Mouse (Mus musculus) Patski (cell line): ENCODE measurements around the gene Vps41. TPM values are rescaled to one million over a fixed set of nuclear protein-coding genes. Genes with fewer than 3 reads are reported as not detected.

Source experiments
- ATAC-seq: fragments of 100-300 bp; one replicate; pipeline ENCODE4 v1.8.0; 2021
- CTCF ChIA-PET: fragments of 350-600 bp; sonication (Branson Sonifier 250); formaldehyde crosslinking; loops from one replicate; lab custom pipeline; 2022; ENCODE audit warnings: inconsistent platforms; lab: Charles Lee
- POLR2A ChIA-PET: fragments of 350-600 bp; sonication (Branson Sonifier 250); formaldehyde crosslinking; loops from one replicate; lab custom pipeline; 2022; ENCODE audit warnings: antibody characterized with exemption, inconsistent platforms; lab: Charles Lee
- DNase-seq: peaks from one replicate; pipeline ENCODE4 v3.0.0-alpha.2; 2011; ENCODE audit warnings: low read depth, low spot score
- H3K27me3 ChIP-seq: fragments of 371-371 bp; one replicate; pipeline ENCODE4 v1.5.1; 2021
- CTCF ChIP-seq: fragments of 100-300 bp; IDR thresholded peaks from one replicate; pipeline ENCODE4 v1.5.1; 2021
- in situ Hi-C: fragments of 300-500 bp; cut with MboI; formaldehyde crosslinking; loops from 3 replicates; pipeline ENCODE4 v1.11.1; 2018; ENCODE audit warnings: low pct_unique_long_range_greater_than_20kb, mixed read lengths
- polyA plus RNA-seq: library from polyadenylated mRNA; unstranded; gene quantifications from one replicate; pipeline ENCODE4 v1.2.3, GENCODE M21; 2021

The Vps41 gene
- polyA plus RNA-seq = 72.5 TPM

GRCm38 (mm10) chr13:18717185-18717584 lies at the start of gene Vps41:
TSS of gene Vps41 (plus strand) at chr13:18717286.
- in situ Hi-C loops = no loop called here
- no peak for TF ChIP-seq CTCF
- POLR2A ChIA-PET = no interaction called here
- H3K27me3 ChIP-seq = peaks cover 18% of the 10 kb centered on the region
- ATAC-seq (peak; percentile 100), DNase-seq (no peak)
- CTCF ChIA-PET = interaction anchor here (0.6 to 1.0 kb wide), 2 partner anchors 19 to 162 kb away, joined by 3 read pairs; no protein-coding TSS in a partner anchor

GRCm38 (mm10) chr13:18698518-18699065 lies 18.5 kb upstream of the Vps41 start:
- in situ Hi-C loops = no loop called here
- peak; percentile 84 for TF ChIP-seq CTCF
- ATAC-seq = no peak
- ChIA-PET POLR2A (no interaction called here), CTCF (interaction anchor here (0.6 to 1.5 kb wide), 3 partner anchors 15 to 18 kb away, joined by 3 to 7 read pairs (median 3); no protein-coding TSS in a partner anchor)
- H3K27me3 ChIP-seq = peaks cover 47% of the 10 kb centered on the region
- no peak for DNase-seq

GRCm38 (mm10) chr13:18711685-18712084 lies 5.4 kb upstream of the Vps41 start:
- ATAC-seq (no peak), DNase-seq (no peak)
- peaks cover 26% of the 10 kb centered on the region for H3K27me3 ChIP-seq
- ChIA-PET POLR2A (no interaction called here), CTCF (no interaction called here)
- no peak for TF ChIP-seq CTCF
- in situ Hi-C loops = no loop called here

- in situ Hi-C loops = no loop called here
- peaks cover 23% of the 10 kb centered on the region for H3K27me3 ChIP-seq
- ChIA-PET POLR2A (no interaction called here), CTCF (interaction anchor here (1.0 kb wide), 1 partner anchor 18 kb away, joined by 3 read pairs; no protein-coding TSS in a partner anchor)
- TF ChIP-seq CTCF = no peak
- DNase-seq (no peak), ATAC-seq (peak; percentile 13)
Observed at GRCm38 (mm10) chr13:18716707-18717106, 379 bp upstream of the Vps41 start.

GRCm38 (mm10) chr13:18718461-18718860 lies 1.4 kb downstream of the Vps41 start:
- peaks cover 5% of the 10 kb centered on the region for H3K27me3 ChIP-seq
- in situ Hi-C loops = no loop called here
- DNase-seq = no peak
- no peak for ATAC-seq
- ChIA-PET CTCF (no interaction called here), POLR2A (interaction anchor here (1.2 kb wide), 1 partner anchor 9 kb away, joined by 3 read pairs; no protein-coding TSS in a partner anchor)
- TF ChIP-seq CTCF = no peak

GRCm38 (mm10) chr13:18730666-18731065 lies 13.6 kb downstream of the Vps41 start:
- DNase-seq (no peak), ATAC-seq (no peak)
- in situ Hi-C loops = no loop called here
- ChIA-PET CTCF (no interaction called here), POLR2A (no interaction called here)
- no peak for TF ChIP-seq CTCF
- H3K27me3 ChIP-seq = no peaks in the 10 kb centered on the region

- in situ Hi-C loops = no loop called here
- ATAC-seq (no peak), DNase-seq (no peak)
- ChIA-PET POLR2A (no interaction called here), CTCF (no interaction called here)
- TF ChIP-seq CTCF = no peak
- no peaks in the 10 kb centered on the region for H3K27me3 ChIP-seq
Observed at GRCm38 (mm10) chr13:18736590-18736989, 19.5 kb downstream of the Vps41 start.

- DNase-seq (peak; percentile 10), ATAC-seq (peak; percentile 90)
- ChIA-PET POLR2A (interaction anchor here (0.6 kb wide), 1 partner anchor 28 kb away, joined by 3 read pairs; no protein-coding TSS in a partner anchor), CTCF (no interaction called here)
- in situ Hi-C loops = no loop called here
- no peak for TF ChIP-seq CTCF
- H3K27me3 ChIP-seq = no peaks in the 10 kb centered on the region
Observed at GRCm38 (mm10) chr13:18743575-18744265, 26.6 kb downstream of the Vps41 start.

- ChIA-PET POLR2A (interaction anchor here (0.6 kb wide), 1 partner anchor 29 kb away, joined by 3 read pairs; no protein-coding TSS in a partner anchor), CTCF (no interaction called here)
- TF ChIP-seq CTCF = no peak
- DNase-seq = no peak
- in situ Hi-C loops = no loop called here
- ATAC-seq = no peak
- H3K27me3 ChIP-seq = no peaks in the 10 kb centered on the region
Observed at GRCm38 (mm10) chr13:18744266-18744652, 27.2 kb downstream of the Vps41 start.

- ChIA-PET POLR2A (no interaction called here), CTCF (interaction anchor here (0.6 to 1.1 kb wide), 3 partner anchors 15 to 52 kb away, joined by 3 to 4 read pairs (median 3); no protein-coding TSS in a partner anchor)
- in situ Hi-C loops = no loop called here
- DNase-seq (no peak), ATAC-seq (peak; percentile 72)
- no peaks in the 10 kb centered on the region for H3K27me3 ChIP-seq
- TF ChIP-seq CTCF = peak; percentile 68
Observed at GRCm38 (mm10) chr13:18757958-18758357, 40.9 kb downstream of the Vps41 start.

- ChIA-PET CTCF (interaction anchor here (0.7 to 1.5 kb wide), 3 partner anchors 9 to 765 kb away, joined by 3 read pairs; no protein-coding TSS in a partner anchor), POLR2A (no interaction called here)
- DNase-seq (no peak), ATAC-seq (peak; percentile 27)
- in situ Hi-C loops = no loop called here
- no peaks in the 10 kb centered on the region for H3K27me3 ChIP-seq
- TF ChIP-seq CTCF = no peak
Observed at GRCm38 (mm10) chr13:18759361-18760056, 42.4 kb downstream of the Vps41 start.
